Mouse (Mus musculus) embryonic facial prominence, embryonic 15.5 days (tissue): ENCODE data around the gene Cpsf4l. TPM values are rescaled to one million over a fixed set of nuclear protein-coding genes. Genes with fewer than 3 reads are reported as not detected.

Experiments
- ATAC-seq: fragments of 200-750 bp; cut with Nextera tagmentation; 2 replicates; pipeline ENCODE4 v1.8.0; 2017; ENCODE audit warnings: low read depth, moderate TSS enrichment; ENCODE audit not compliant: insufficient number of reproducible peaks, low FRiP score, low TSS enrichment
- H3K27ac ChIP-seq: fragments of 300-500 bp; sonication (generic); replicated peaks from 2 replicates; pipeline ENCODE4 v1.5.1; 2015; ENCODE audit warnings: mild to moderate bottlenecking, inconsistent platforms
- H3K27me3 ChIP-seq: fragments of 300-500 bp; sonication (generic); 2 replicates; pipeline ENCODE4 v1.6.1; 2015; ENCODE audit warnings: inconsistent platforms
- H3K36me3 ChIP-seq: fragments of 300-500 bp; sonication (generic); 2 replicates; pipeline ENCODE4 v1.6.1; 2015; ENCODE audit warnings: mild to moderate bottlenecking, inconsistent platforms
- H3K4me1 ChIP-seq: fragments of 300-500 bp; sonication (generic); 2 replicates; pipeline ENCODE4 v1.6.1; 2015; ENCODE audit warnings: inconsistent platforms
- H3K4me2 ChIP-seq: fragments of 300-500 bp; sonication (generic); replicated peaks from 2 replicates; pipeline ENCODE4 v1.6.1; 2015; ENCODE audit warnings: mild to moderate bottlenecking, inconsistent platforms
- H3K4me3 ChIP-seq: fragments of 300-500 bp; sonication (generic); replicated peaks from 2 replicates; pipeline ENCODE4 v1.5.1; 2015; ENCODE audit warnings: mild to moderate bottlenecking, inconsistent platforms
- H3K9ac ChIP-seq: fragments of 300-500 bp; sonication (generic); 2 replicates; pipeline ENCODE4 v1.6.1; 2015; ENCODE audit warnings: inconsistent platforms
- H3K9me3 ChIP-seq: fragments of 300-500 bp; sonication (generic); replicated peaks from 2 replicates; pipeline ENCODE4 v1.6.1; 2016; ENCODE audit warnings: inconsistent platforms
- WGBS: fragments of 180-500 bp; shearing (Covaris S2); methylation state at CpG from one replicate; pipeline ENCODE4 v1.1.7; 2015; 5-methylcytosine and 5-hydroxymethylcytosine counted together
- polyA plus RNA-seq: library from polyadenylated mRNA; unstranded; fragments of >200 nt; fragmentation: Nextera tagmentation; extraction: Ambion mirVana; gene quantifications from 2 replicates; pipeline ENCODE4 v1.2.1, GENCODE M21; 2015

Cpsf4l gene
- polyA plus RNA-seq, 1 experiment from 2014 or later, result 1.6 TPM

- WGBS, result 74% methylated on average over 3 of the region's 3 CpGs
- H3K36me3 ChIP-seq, result peaks cover 88% of the 10 kb centered on the region
These were observed 18.0 kb downstream of the Cpsf4l start for GRCm38 (mm10) chr11:113691851-113692250.

GRCm38 (mm10) chr11:113691318-113691717 is 18.5 kb downstream of the Cpsf4l start:
- H3K36me3 ChIP-seq, result peaks cover 83% of the 10 kb centered on the region
- H3K4me1 ChIP-seq, result peaks cover 8% of the 10 kb centered on the region; the same call in 1 of the 2 replicates
- no peak overlapping the region for H3K9ac ChIP-seq
- no peaks in the 10 kb centered on the region for H3K9me3 ChIP-seq
- ATAC-seq, result no peak
- 78% methylated on average over 5 of the region's 5 CpGs for WGBS
- H3K27me3 ChIP-seq, result no peaks in the 10 kb centered on the region
- H3K4me2 ChIP-seq, result no peak overlapping the region
- H3K27ac ChIP-seq, result no peak overlapping the region
- H3K4me3 ChIP-seq, result no peak overlapping the region

More at GRCm38 (mm10) chr11:113691851-113692250, 18.0 kb downstream of the Cpsf4l start:
- no peak overlapping the region for H3K4me3 ChIP-seq
- peaks cover 3% of the 10 kb centered on the region; the same call in 1 of the 2 replicates for H3K4me1 ChIP-seq
- ATAC-seq, result no peak
- H3K27ac ChIP-seq, result no peak overlapping the region
- H3K4me2 ChIP-seq, result no peak overlapping the region
- H3K9ac ChIP-seq, result no peak overlapping the region
- no peaks in the 10 kb centered on the region for H3K9me3 ChIP-seq
- H3K27me3 ChIP-seq, result no peaks in the 10 kb centered on the region

- Histone ChIP-seq H3K4me2 (no peak overlapping the region), H3K27ac (no peak overlapping the region), H3K4me1 (peaks cover 10% of the 10 kb centered on the region; the same call in 1 of the 2 replicates), H3K9ac (no peak overlapping the region), H3K36me3 (peaks cover 75% of the 10 kb centered on the region), H3K27me3 (no peaks in the 10 kb centered on the region), H3K4me3 (no peak overlapping the region), H3K9me3 (no peaks in the 10 kb centered on the region)
- ATAC-seq, result no peak
- 84% methylated on average over 12 of the region's 12 CpGs for WGBS
These were observed 19.3 kb downstream of the Cpsf4l start for GRCm38 (mm10) chr11:113690506-113690905.

DNA sequence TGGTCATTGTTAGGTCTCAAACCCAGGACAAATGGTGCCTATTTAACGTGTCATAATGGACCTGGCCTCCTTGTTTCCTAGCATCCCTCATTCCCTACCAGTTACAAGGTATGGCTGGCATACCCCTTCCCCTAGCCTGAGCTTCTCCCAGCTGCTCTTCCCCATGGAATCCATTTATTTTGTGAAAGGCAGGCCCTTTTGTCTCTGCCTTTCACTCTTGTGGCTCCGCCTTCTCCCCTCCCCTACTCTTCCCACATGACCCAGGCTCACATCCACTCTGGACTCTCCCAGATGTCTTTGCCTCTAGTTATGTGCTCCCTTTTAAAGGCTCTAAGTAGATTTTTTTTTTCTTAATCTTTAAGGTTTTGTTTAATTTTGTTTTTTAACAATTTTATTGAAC is 22.8 kb downstream of the Cpsf4l start:
- no peak overlapping the region for H3K27ac ChIP-seq
- no peak overlapping the region for H3K4me3 ChIP-seq
- no peak overlapping the region for H3K9ac ChIP-seq
- peaks cover 44% of the 10 kb centered on the region for H3K36me3 ChIP-seq
- H3K4me1 ChIP-seq, result peaks cover 22% of the 10 kb centered on the region
- 74% methylated on average over 2 of the region's 2 CpGs for WGBS
- ATAC-seq, result no peak
- no peaks in the 10 kb centered on the region for H3K27me3 ChIP-seq
- H3K9me3 ChIP-seq, result no peaks in the 10 kb centered on the region
- H3K4me2 ChIP-seq, result no peak overlapping the region

DNA sequence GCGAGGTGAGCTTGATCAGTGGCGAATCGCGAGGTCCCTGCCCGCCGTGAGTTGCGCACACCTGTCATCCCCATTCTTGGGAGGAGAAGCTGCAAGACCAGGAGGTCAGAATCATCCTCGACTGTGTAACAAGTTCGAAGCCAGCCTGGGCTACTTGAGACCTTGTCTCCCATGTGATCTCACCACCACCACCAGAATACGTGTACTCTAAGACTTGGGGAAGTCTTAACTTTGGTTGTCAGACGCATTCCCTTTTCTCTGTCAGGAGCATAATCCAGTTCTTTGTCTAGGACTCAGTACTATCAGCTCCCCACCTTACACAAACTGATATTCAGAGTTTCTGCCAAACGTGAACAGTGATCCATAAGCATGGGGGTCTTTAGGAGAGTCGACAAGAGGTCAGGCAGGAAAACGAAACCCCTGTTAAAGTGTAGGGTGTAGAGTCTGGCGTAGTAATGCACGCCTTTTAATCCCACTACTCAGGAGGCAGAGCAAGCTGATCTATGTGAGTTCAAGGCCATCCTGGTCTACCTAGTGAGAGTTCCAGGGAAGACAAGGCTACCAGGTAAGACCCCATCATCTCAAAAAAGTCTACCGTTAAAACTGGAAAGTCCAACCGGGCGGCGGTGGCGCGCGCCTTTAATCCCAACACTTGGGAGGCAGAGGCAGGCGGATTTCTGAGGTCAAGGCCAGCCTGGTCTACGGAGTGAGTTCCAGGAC is 24.9 kb downstream of the Cpsf4l start:
- Histone ChIP-seq H3K9me3 (no peaks in the 10 kb centered on the region), H3K27me3 (no peaks in the 10 kb centered on the region), H3K36me3 (peaks cover 23% of the 10 kb centered on the region), H3K4me2 (peak overlapping the region; percentile 87), H3K9ac (peak overlapping the region; percentile 66), H3K27ac (peak overlapping the region; percentile 97; the same call in 1 of the 2 replicates), H3K4me3 (peak overlapping the region; percentile 96), H3K4me1 (peaks cover 26% of the 10 kb centered on the region)
- ATAC-seq, result no peak
- WGBS, result 43% methylated on average over 25 of the region's 25 CpGs

GRCm38 (mm10) chr11:113683957-113684706 is 25.7 kb downstream of the Cpsf4l start, which contains the start of the genes Fam104a and D11Wsu47e:
Fam104a (minus strand) TSS chr11:113684155.
D11Wsu47e (plus strand) TSS chr11:113684412.
- Histone ChIP-seq H3K9me3 (no peaks in the 10 kb centered on the region), H3K9ac (peak within 1 kb of the TSS; percentile 81), H3K4me1 (peaks cover 28% of the 10 kb centered on the region), H3K4me3 (peak within 1 kb of the TSS; percentile 96), H3K36me3 (peaks cover 16% of the 10 kb centered on the region), H3K27me3 (no peaks in the 10 kb centered on the region), H3K4me2 (peak within 1 kb of the TSS; percentile 87), H3K27ac (peak within 1 kb of the TSS; percentile 97)
- WGBS, result under 1% methylated on average over 70 of the region's 73 CpGs
- peak; percentile 93 for ATAC-seq

GRCm38 (mm10) chr11:113683627-113683956 is 26.2 kb downstream of the Cpsf4l start:
- ATAC-seq, result no peak; the same call in 1 of the 2 replicates
- peak overlapping the region; percentile 96 for H3K4me3 ChIP-seq
- 0% methylated on average over 23 of the region's 38 CpGs for WGBS

DNA sequence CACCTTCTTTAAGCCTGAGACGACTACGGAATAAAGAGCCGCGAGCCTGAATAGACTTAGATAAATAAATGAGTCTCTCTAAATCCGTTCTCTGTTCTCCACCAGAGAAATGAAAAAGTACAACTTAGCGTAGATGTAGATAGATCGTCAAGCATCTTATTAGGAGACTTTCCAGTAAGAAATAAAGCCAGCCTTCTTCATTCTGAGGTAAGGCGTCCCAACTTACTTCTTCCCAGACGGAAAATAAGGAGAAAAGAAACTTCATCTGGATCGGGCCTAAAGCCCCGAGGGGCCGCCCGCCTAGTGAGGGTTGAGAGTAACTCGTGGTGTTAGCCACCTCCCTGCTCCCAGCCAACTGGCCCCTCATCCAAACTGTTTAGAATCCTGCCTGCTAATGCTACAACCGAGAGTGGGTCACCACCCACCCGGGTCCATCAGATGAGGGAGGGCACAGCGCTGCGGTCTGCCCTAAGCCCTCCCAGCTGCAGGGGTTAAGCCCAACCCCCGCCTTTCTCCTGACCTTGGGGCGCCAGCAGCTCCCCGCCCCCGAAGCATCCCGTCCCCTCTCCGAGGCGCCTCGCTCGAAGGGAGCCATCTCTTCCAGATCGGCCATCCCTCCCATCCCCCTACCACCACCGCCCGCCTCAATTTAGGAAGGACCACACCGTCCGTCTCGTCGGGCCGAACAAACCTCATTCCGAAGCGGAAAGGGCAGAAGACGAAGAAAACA is 26.8 kb downstream of the Cpsf4l start:
- H3K27me3 ChIP-seq, result no peaks in the 10 kb centered on the region
- peak; percentile 56 for ATAC-seq
- H3K4me2 ChIP-seq, result peak overlapping the region; percentile 87
- peak overlapping the region; percentile 81 for H3K9ac ChIP-seq
- H3K27ac ChIP-seq, result peak overlapping the region; percentile 97
- H3K4me1 ChIP-seq, result peaks cover 36% of the 10 kb centered on the region
- WGBS, result 2% methylated on average over 33 of the region's 38 CpGs
- H3K4me3 ChIP-seq, result peak overlapping the region; percentile 96
- no peaks in the 10 kb centered on the region for H3K9me3 ChIP-seq
- peaks cover 6% of the 10 kb centered on the region; the same call in 1 of the 2 replicates for H3K36me3 ChIP-seq

More at GRCm38 (mm10) chr11:113683627-113683956, 26.2 kb downstream of the Cpsf4l start:
- Histone ChIP-seq H3K36me3 (peaks cover 11% of the 10 kb centered on the region), H3K27me3 (no peaks in the 10 kb centered on the region), H3K4me1 (peaks cover 31% of the 10 kb centered on the region), H3K9me3 (no peaks in the 10 kb centered on the region), H3K4me2 (peak overlapping the region; percentile 87), H3K9ac (peak overlapping the region; percentile 81), H3K27ac (peak overlapping the region; percentile 97)

GRCm38 (mm10) chr11:113681979-113682378 is 27.8 kb downstream of the Cpsf4l start:
- Histone ChIP-seq H3K4me3 (no peak overlapping the region), H3K27ac (no peak overlapping the region), H3K4me2 (peak overlapping the region; percentile 87; the same call in 1 of the 2 replicates), H3K9ac (no peak overlapping the region), H3K4me1 (peaks cover 42% of the 10 kb centered on the region), H3K36me3 (0 out of 2 replicates have a peak, but pooled peaks cover 3% of the 10 kb centered on the region), H3K9me3 (no peaks in the 10 kb centered on the region), H3K27me3 (no peaks in the 10 kb centered on the region)
- ATAC-seq, result no peak

- H3K27me3 ChIP-seq, result no peaks in the 10 kb centered on the region
- H3K9me3 ChIP-seq, result no peaks in the 10 kb centered on the region
- peaks cover 10% of the 10 kb centered on the region for H3K36me3 ChIP-seq
- H3K9ac ChIP-seq, result no peak overlapping the region
- no peak overlapping the region for H3K4me2 ChIP-seq
- 81% methylated on average over 2 of the region's 2 CpGs for WGBS
- no peak for ATAC-seq
- peaks cover 39% of the 10 kb centered on the region for H3K4me1 ChIP-seq
- no peak overlapping the region for H3K4me3 ChIP-seq
- no peak overlapping the region for H3K27ac ChIP-seq
These were observed 28.9 kb downstream of the Cpsf4l start for GRCm38 (mm10) chr11:113680954-113681353.

DNA sequence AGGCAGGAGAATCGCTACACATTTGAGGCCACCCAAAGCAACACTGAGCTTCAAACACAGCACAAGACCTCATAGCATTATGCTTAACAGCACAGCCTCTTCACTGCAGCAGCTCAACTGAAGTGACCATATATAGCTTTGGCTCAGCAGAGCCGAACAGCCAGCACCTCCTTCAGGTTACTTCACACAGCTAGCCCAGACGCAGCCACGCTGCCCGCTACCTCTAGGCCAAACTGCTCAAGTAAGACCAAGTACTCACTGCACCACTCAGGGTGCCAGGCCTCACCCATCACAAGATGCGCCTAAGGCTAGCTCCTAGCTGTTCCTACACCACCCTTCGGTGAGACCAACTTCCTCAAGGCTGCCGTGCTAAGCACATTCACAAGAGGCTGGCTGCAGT is 31.4 kb downstream of the Cpsf4l start:
- Histone ChIP-seq H3K4me3 (no peak overlapping the region), H3K4me2 (no peak overlapping the region), H3K9ac (no peak overlapping the region), H3K27ac (peak overlapping the region; percentile 75), H3K27me3 (no peaks in the 10 kb centered on the region), H3K36me3 (peaks cover 28% of the 10 kb centered on the region), H3K9me3 (no peaks in the 10 kb centered on the region), H3K4me1 (peaks cover 34% of the 10 kb centered on the region)
- ATAC-seq, result no peak
- 79% methylated on average over 8 of the region's 8 CpGs for WGBS
